Mouse (Mus musculus): ENCODE measurements around the gene Gpd2.

The Gpd2 gene

GRCm38 (mm10) chr2:57396061-57396460, 158.6 kb downstream of the Gpd2 start:
- DNase-seq, result peak; percentile 48

- DNase-seq, result no peak
Measured at GRCm38 (mm10) chr2:57397727-57398126, 160.3 kb downstream of the Gpd2 start.

- DNase-seq, result no peak
Measured at GRCm38 (mm10) chr2:57407414-57408019, 170.1 kb downstream of the Gpd2 start.

- no peak for DNase-seq
Measured at GRCm38 (mm10) chr2:57408413-57408812, 171.0 kb downstream of the Gpd2 start.

- no peak for DNase-seq
Measured at GRCm38 (mm10) chr2:57411551-57411950, 174.1 kb downstream of the Gpd2 start.

GRCm38 (mm10) chr2:57414550-57415160, 177.2 kb downstream of the Gpd2 start:
- no peak for DNase-seq

- DNase-seq, result no peak
Measured at GRCm38 (mm10) chr2:57416711-57417110, 179.3 kb downstream of the Gpd2 start.
